In the genomic region with DNA sequence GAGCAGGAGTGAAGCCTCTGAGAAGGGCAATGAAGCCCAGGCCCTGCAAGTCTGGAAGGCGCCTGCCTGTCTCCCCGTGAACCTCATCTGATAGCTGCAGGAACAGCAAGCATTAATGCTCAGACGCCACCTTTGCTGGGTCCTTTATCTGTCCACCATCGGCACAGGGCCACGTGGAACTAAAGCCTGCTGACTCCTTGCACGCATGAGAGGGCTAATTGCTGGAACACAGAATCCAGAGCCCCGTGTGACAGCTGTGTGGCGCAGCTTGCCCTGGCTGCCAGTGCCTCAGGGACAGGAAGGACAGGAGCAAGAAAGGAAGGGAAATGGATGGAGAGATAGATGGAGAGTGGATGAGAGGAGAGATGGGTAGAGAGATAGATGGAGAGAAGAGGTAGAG, we compare ENCODE assay signal across 11 mouse cellular contexts. TPM values are rescaled to one million over a fixed set of nuclear protein-coding genes. Genes with fewer than 3 reads are reported as not detected.
DNase-seq lines count a peak whose midpoint lies in the region; ATAC-seq and TF ChIP-seq lines count a peak whose summit lies in the region.
"Had no signal": no experiment of that assay in that cellular context is flagged by ENCODE, and none has a peak within 500 bp of the region (broad histone marks: within the 10 kb centered on the region; RNA-seq: fewer than 3 reads in every experiment).

No protein-coding gene starts in this region.

- H3K79me2 ChIP-seq in MEL (ENCODE audit: control insufficient read depth, insufficient read depth, low read length, poor library complexity): no peaks in the 10 kb centered on the region

- peak; percentile 14 for DNase-seq in MEL (ENCODE audit: low read depth, low spot score)
- DNase-seq in Muller cell, postnatal 12 days (ENCODE audit: inconsistent ontology term): peak; percentile 42
- peak; percentile 38 for DNase-seq in embryonic facial prominence, embryonic 14.5 days (ENCODE audit: low spot score)
- DNase-seq in heart, postnatal 4 days: no peak
- DNase-seq in layer of hippocampus, adult 11-12 months (ENCODE audit: low spot score): no peak
- no peak for DNase-seq in layer of hippocampus, adult 9-10 months (ENCODE audit: low spot score)
- DNase-seq: heart, postnatal 14 days; right cerebral cortex, postnatal 25 days had no signal

- no peak overlapping the region for H3K4me3 ChIP-seq in MEL (ENCODE audit: control insufficient read depth in 1 of 2, insufficient read depth in 1 of 2, low read depth in 2 of 2, low read length in 2 of 2)
- H3K4me3 ChIP-seq in embryonic facial prominence, embryonic 14.5 days (ENCODE audit: low read depth, low read length): no peak overlapping the region
- no peak overlapping the region for H3K4me3 ChIP-seq in kidney, embryonic 16.5 days (ENCODE audit: low read length)
- H3K4me3 ChIP-seq: limb, embryonic 15.5 days had no signal

- no peak for TF ChIP-seq RAD21 in MEL (IDR thresholded peaks at IDR 0.05; ENCODE audit: low read depth, low read length)

- no peaks in the 10 kb centered on the region for H3K27me3 ChIP-seq in MEL (ENCODE audit: control insufficient read depth in 1 of 2, insufficient read depth in 2 of 2, low read length in 2 of 2)
- H3K27me3 ChIP-seq in embryonic facial prominence, embryonic 14.5 days (replicated peaks; ENCODE audit: control insufficient read depth, insufficient read depth, low read length): no peaks in the 10 kb centered on the region
- H3K27me3 ChIP-seq in kidney, embryonic 16.5 days (ENCODE audit: insufficient read depth, low read length): no peaks in the 10 kb centered on the region

- H3K4me2 ChIP-seq in embryonic facial prominence, embryonic 14.5 days (ENCODE audit: low read depth, low read length): no peak overlapping the region
- no peak overlapping the region for H3K4me2 ChIP-seq in kidney, embryonic 16.5 days (replicated peaks; ENCODE audit: low read depth, low read length)
- H3K4me2 ChIP-seq: limb, embryonic 15.5 days had no signal

- no peak overlapping the region for H3K27ac ChIP-seq in MEL (ENCODE audit: control insufficient read depth, low read depth, low read length)
- no peak overlapping the region for H3K27ac ChIP-seq in embryonic facial prominence, embryonic 14.5 days (replicated peaks; ENCODE audit: low read depth, low read length)
- no peak overlapping the region for H3K27ac ChIP-seq in kidney, embryonic 16.5 days (ENCODE audit: low read length)
- H3K27ac ChIP-seq: limb, embryonic 15.5 days had no signal

- H3K9ac ChIP-seq in MEL (ENCODE audit: control insufficient read depth, low read depth, low read length, poor library complexity, severe bottlenecking): no peak overlapping the region
- no peak overlapping the region for H3K9ac ChIP-seq in embryonic facial prominence, embryonic 14.5 days (ENCODE audit: low read depth, low read length)
- H3K9ac ChIP-seq in kidney, embryonic 16.5 days (replicated peaks; ENCODE audit: low read length): no peak overlapping the region
- H3K9ac ChIP-seq: limb, embryonic 15.5 days had no signal

- ATAC-seq in embryonic facial prominence, embryonic 14.5 days (ENCODE audit: low read depth): peak; percentile 41; the same call in 1 of the 2 replicates
- ATAC-seq in kidney, embryonic 16.5 days (ENCODE audit: low FRiP score, low TSS enrichment): peak; percentile 71

- no peak for TF ChIP-seq POLR2A in MEL (IDR thresholded peaks at IDR 0.05; ENCODE audit: control insufficient read depth in 1 of 2, insufficient read depth in 1 of 2, low read depth in 1 of 2, low read length in 2 of 2, poor library complexity in 1 of 2)

- no peak for TF ChIP-seq EP300 in MEL (IDR thresholded peaks at IDR 0.05; ENCODE audit: low read depth in 1 of 2, low read length in 2 of 2)

- 36% methylated on average over 8 of the region's 8 CpGs for WGBS in embryonic facial prominence, embryonic 14.5 days
- 42% methylated on average over 8 of the region's 8 CpGs for WGBS in kidney, embryonic 16.5 days

- TF ChIP-seq CTCF in MEL (IDR thresholded peaks at IDR 0.05 in 2 of 3, conservative IDR thresholded peaks at IDR 0.05 in 1 of 3; ENCODE audit: control insufficient read depth in 1 of 3, insufficient read depth in 1 of 3, low read depth in 2 of 3, low read length in 3 of 3, poor library complexity in 1 of 3, severe bottlenecking in 1 of 3): no peak

- H3K36me3 ChIP-seq in MEL (ENCODE audit: control insufficient read depth in 1 of 2, insufficient read depth in 2 of 2, low read length in 2 of 2): peaks cover 0 to 3% of the 10 kb centered on the region in 2 experiments; a peak in 2 of 4 replicates
- H3K36me3 ChIP-seq in embryonic facial prominence, embryonic 14.5 days (ENCODE audit: control insufficient read depth, insufficient read depth, low read length): no peaks in the 10 kb centered on the region
- no peaks in the 10 kb centered on the region for H3K36me3 ChIP-seq in kidney, embryonic 16.5 days (ENCODE audit: insufficient read depth, low read length)
- H3K36me3 ChIP-seq: limb, embryonic 15.5 days had no signal

- no peaks in the 10 kb centered on the region for H3K9me3 ChIP-seq in MEL (replicated peaks; ENCODE audit: insufficient read depth, low read length)
- no peaks in the 10 kb centered on the region for H3K9me3 ChIP-seq in embryonic facial prominence, embryonic 14.5 days (ENCODE audit: control insufficient read depth, low read length)
- H3K9me3 ChIP-seq in kidney, embryonic 16.5 days (ENCODE audit: low read length): no peaks in the 10 kb centered on the region
- H3K9me3 ChIP-seq: limb, embryonic 15.5 days had no signal

- H3K4me1 ChIP-seq in MEL (ENCODE audit: control insufficient read depth in 1 of 2, insufficient read depth in 2 of 2, low read length in 2 of 2): 0 out of 4 replicates have a peak, but pooled peaks cover 0 to 4% of the 10 kb centered on the region in 2 experiments
- no peaks in the 10 kb centered on the region for H3K4me1 ChIP-seq in embryonic facial prominence, embryonic 14.5 days (ENCODE audit: control insufficient read depth, insufficient read depth, low read length)
- no peaks in the 10 kb centered on the region for H3K4me1 ChIP-seq in kidney, embryonic 16.5 days (ENCODE audit: insufficient read depth, low read length)

TF ChIP-seq in MEL, 35 proteins besides CTCF, POLR2A, EP300 and RAD21:
- TF ChIP-seq KAT2A (conservative IDR thresholded peaks at IDR 0.05; ENCODE audit: low read depth, low read length) (no peak), MXI1 (IDR thresholded peaks at IDR 0.05; ENCODE audit: low read depth, low read length) (no peak), HCFC1 (IDR thresholded peaks at IDR 0.05; ENCODE audit: low read depth, low read length) (no peak), GABPA (IDR thresholded peaks at IDR 0.05; ENCODE audit: low read depth, low read length) (no peak), RCOR1 (IDR thresholded peaks at IDR 0.05; ENCODE audit: low read depth, low read length) (no peak), JUND (IDR thresholded peaks at IDR 0.05; ENCODE audit: low read depth, low read length) (no peak), ELF1 (IDR thresholded peaks at IDR 0.05; ENCODE audit: low read depth, low read length) (no peak), UBTF (IDR thresholded peaks at IDR 0.05; ENCODE audit: borderline replicate concordance, insufficient read depth, low read depth, low read length) (no peak), GATA1 (IDR thresholded peaks at IDR 0.05; ENCODE audit: low read depth, low read length) (no peak), MAFK (IDR thresholded peaks at IDR 0.05; ENCODE audit: borderline replicate concordance, low read depth, low read length) (no peak), CHD2 (IDR thresholded peaks at IDR 0.05; ENCODE audit: low read length) (no peak), SIN3A (IDR thresholded peaks at IDR 0.05; ENCODE audit: low read length) (no peak), SMC3 (IDR thresholded peaks at IDR 0.05; ENCODE audit: low read depth, low read length) (no peak), ZKSCAN1 (IDR thresholded peaks at IDR 0.05; ENCODE audit: low read depth, low read length) (no peak), MYB (IDR thresholded peaks at IDR 0.05; ENCODE audit: low read depth, low read length) (no peak)

RNA-seq across cellular contexts. Expression of gene Th, which starts 14.8 kb away (rescaled TPM):
- total RNA-seq in MEL (2012; rRNA removed): not detected in 2 replicates
- polyA plus RNA-seq in MEL (2012; ENCODE audit: insufficient read depth in 1 of 2, insufficient read length in 2 of 2, low read depth in 1 of 2, low replicate concordance in 2 of 2, missing spikeins in 1 of 2): not detected
- polyA plus RNA-seq in embryonic facial prominence, embryonic 14.5 days (2014; fragmentation: Nextera tagmentation; extraction: Ambion mirVana): 7.3 and 8.5 TPM in 2 replicates
- polyA plus RNA-seq in kidney, embryonic 16.5 days (2015; fragmentation: Nextera tagmentation; extraction: Ambion mirVana): 6.5 and 14.0 TPM in 2 replicates
- total RNA-seq in heart, postnatal 4 days (2021): under 1 TPM in 1 of 2 experiments, not detected in 1; 0.14 TPM
- total RNA-seq: heart, postnatal 14 days; megakaryocyte-erythroid progenitor cell, adult 5-6 weeks had no signal

RNA-seq across cellular contexts. Expression of gene Ascl2, which starts 52.9 kb away (rescaled TPM):
- not detected in 2 replicates for total RNA-seq in MEL (2012; rRNA removed)
- not detected for polyA plus RNA-seq in MEL (2012; ENCODE audit: insufficient read depth in 1 of 2, insufficient read length in 2 of 2, low read depth in 1 of 2, low replicate concordance in 2 of 2, missing spikeins in 1 of 2)
- 0.89 and 1.00 TPM in 2 replicates for polyA plus RNA-seq in embryonic facial prominence, embryonic 14.5 days (2014; fragmentation: Nextera tagmentation; extraction: Ambion mirVana)
- polyA plus RNA-seq in kidney, embryonic 16.5 days (2015; fragmentation: Nextera tagmentation; extraction: Ambion mirVana): 0.75 and 1.3 TPM in 2 replicates
- not detected for total RNA-seq in heart, postnatal 4 days (2021)

Comparison
In these comparisons a context has a peak if more than half of its experiments do, and no peak if none do; other contexts are left out.
1. DNase-seq: peak in MEL (single experiment), Muller cell, postnatal 12 days (single experiment) and embryonic facial prominence, embryonic 14.5 days (single experiment); none in heart, postnatal 4 days (single experiment), layer of hippocampus, adult 11-12 months (single experiment) and layer of hippocampus, adult 9-10 months (single experiment).